Mouse (Mus musculus) macrophage (primary cell): Measurements from ENCODE around the gene Gm44805. TPM values are rescaled to one million over a fixed set of nuclear protein-coding genes. Genes with fewer than 3 reads are reported as not detected.
A peak's percentile ranks its signal among the peaks of the same experiment; 100 is the strongest.

Experiments
- H3K27ac ChIP-seq: fragments of 350-480 bp; formaldehyde crosslinking; 2 replicates; pipeline ENCODE4 v1.9.0; 2021
- H3K36me3 ChIP-seq: fragments of 350-480 bp; formaldehyde crosslinking; 2 replicates; pipeline ENCODE4 v1.9.0; 2021; ENCODE audit errors: inconsistent target
- H3K4me3 ChIP-seq: fragments of 350-480 bp; formaldehyde crosslinking; 2 replicates; pipeline ENCODE4 v1.9.0; 2021; ENCODE audit errors: inconsistent target
- H3K79me2 ChIP-seq: fragments of 350-480 bp; formaldehyde crosslinking; 2 replicates; pipeline ENCODE4 v1.9.0; 2021; ENCODE audit errors: inconsistent target
- WGBS: methylation state at CpG from one replicate; pipeline ENCODE4 v1.1.7; 2026; ENCODE audit warnings: inconsistent platforms; ENCODE audit not compliant: missing documents; 5-methylcytosine and 5-hydroxymethylcytosine counted together
- polyA plus RNA-seq: library from polyadenylated mRNA; stranded (reverse); fragments of 250-400 nt; gene quantifications from 3 replicates; pipeline ENCODE4 v1.2.4, GENCODE M21; 2018; ENCODE audit warnings: inconsistent platforms

Gm44805 gene
- polyA plus RNA-seq, 1 experiment from 2014 or later, result not detected

GRCm38 (mm10) chr7:19635074-19635827 is 46.0 kb downstream of the Gm44805 start:
- Histone ChIP-seq H3K36me3 (peaks cover 68% of the 10 kb centered on the region), H3K79me2 (no peaks in the 10 kb centered on the region), H3K4me3 (no peak overlapping the region), H3K27ac (no peak overlapping the region)
- 91% methylated on average over 11 of the region's 11 CpGs for WGBS

DNA sequence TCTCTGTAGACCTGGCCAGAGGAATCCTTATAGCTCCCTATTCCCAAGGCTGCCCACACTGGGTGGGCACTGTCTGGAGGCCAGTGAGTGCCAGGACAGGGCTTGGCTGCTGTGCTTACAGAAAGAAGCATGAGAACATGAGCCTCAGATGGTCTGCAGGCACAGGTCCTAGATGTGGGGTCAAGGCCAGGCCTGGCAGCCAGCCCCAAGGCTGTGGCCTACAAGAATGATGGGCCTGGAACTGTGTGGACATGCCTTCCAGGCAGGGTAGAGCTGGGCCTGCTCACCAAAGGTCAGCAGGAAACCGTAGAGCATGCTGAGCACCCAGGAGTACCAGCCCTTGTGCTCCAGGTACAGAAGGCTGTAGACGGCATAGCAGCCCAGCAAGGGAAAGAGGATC is 46.6 kb downstream of the Gm44805 start:
- Histone ChIP-seq H3K79me2 (no peaks in the 10 kb centered on the region), H3K27ac (no peak overlapping the region), H3K36me3 (peaks cover 61% of the 10 kb centered on the region), H3K4me3 (no peak overlapping the region)
- WGBS, result 86% methylated on average over 2 of the region's 2 CpGs

GRCm38 (mm10) chr7:19633855-19634254 is 47.4 kb downstream of the Gm44805 start:
- Histone ChIP-seq H3K79me2 (no peaks in the 10 kb centered on the region), H3K36me3 (peaks cover 54% of the 10 kb centered on the region), H3K27ac (no peak overlapping the region), H3K4me3 (no peak overlapping the region)
- 93% methylated on average over 14 of the region's 15 CpGs for WGBS

DNA sequence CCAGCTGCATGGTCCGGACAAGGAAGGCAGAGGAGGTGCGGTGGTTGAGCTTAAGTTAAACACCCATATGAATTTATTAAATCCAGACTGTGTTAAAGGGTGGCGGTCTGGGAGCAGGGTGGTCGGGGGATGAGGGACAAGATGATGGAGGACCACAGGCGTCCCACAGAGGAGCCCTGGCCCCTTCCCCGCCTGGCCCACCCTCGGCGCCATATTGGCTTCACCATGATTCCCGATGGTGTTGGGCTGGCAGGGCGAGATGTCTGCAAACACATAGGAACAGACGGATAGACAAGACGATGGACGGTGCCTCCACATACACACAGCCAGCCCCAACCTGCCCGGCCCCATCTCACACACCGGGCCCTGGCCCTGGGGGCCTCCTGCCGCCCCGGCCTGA is 48.0 kb downstream of the Gm44805 start:
- no peak overlapping the region for H3K27ac ChIP-seq
- H3K36me3 ChIP-seq, result peaks cover 47% of the 10 kb centered on the region
- 96% methylated on average over 16 of the region's 17 CpGs for WGBS
- H3K4me3 ChIP-seq, result no peak overlapping the region
- H3K79me2 ChIP-seq, result no peaks in the 10 kb centered on the region; the same call in 1 of the 2 replicates

- Histone ChIP-seq H3K36me3 (peaks cover 42% of the 10 kb centered on the region), H3K79me2 (peaks cover 2% of the 10 kb centered on the region; the same call in 1 of the 2 replicates), H3K27ac (no peak overlapping the region), H3K4me3 (no peak overlapping the region)
Observed at GRCm38 (mm10) chr7:19632720-19633119, 48.5 kb downstream of the Gm44805 start.

GRCm38 (mm10) chr7:19632275-19632674 is 48.9 kb downstream of the Gm44805 start:
- Histone ChIP-seq H3K36me3 (peaks cover 38% of the 10 kb centered on the region), H3K4me3 (no peak overlapping the region), H3K79me2 (peaks cover 4% of the 10 kb centered on the region; the same call in 1 of the 2 replicates), H3K27ac (no peak overlapping the region)

GRCm38 (mm10) chr7:19629361-19629734 is 51.9 kb downstream of the Gm44805 start, which contains the start of gene Relb:
Gene Relb, minus strand, starts transcription at chr7:19629438.
- H3K4me3 ChIP-seq, result peak within 1 kb of the TSS; percentile 42
- 1% methylated on average over 24 of the region's 41 CpGs for WGBS
- peaks cover 4% of the 10 kb centered on the region; the same call in 1 of the 2 replicates for H3K79me2 ChIP-seq
- H3K27ac ChIP-seq, result peak within 1 kb of the TSS; percentile 52
- peaks cover 14% of the 10 kb centered on the region for H3K36me3 ChIP-seq

DNA sequence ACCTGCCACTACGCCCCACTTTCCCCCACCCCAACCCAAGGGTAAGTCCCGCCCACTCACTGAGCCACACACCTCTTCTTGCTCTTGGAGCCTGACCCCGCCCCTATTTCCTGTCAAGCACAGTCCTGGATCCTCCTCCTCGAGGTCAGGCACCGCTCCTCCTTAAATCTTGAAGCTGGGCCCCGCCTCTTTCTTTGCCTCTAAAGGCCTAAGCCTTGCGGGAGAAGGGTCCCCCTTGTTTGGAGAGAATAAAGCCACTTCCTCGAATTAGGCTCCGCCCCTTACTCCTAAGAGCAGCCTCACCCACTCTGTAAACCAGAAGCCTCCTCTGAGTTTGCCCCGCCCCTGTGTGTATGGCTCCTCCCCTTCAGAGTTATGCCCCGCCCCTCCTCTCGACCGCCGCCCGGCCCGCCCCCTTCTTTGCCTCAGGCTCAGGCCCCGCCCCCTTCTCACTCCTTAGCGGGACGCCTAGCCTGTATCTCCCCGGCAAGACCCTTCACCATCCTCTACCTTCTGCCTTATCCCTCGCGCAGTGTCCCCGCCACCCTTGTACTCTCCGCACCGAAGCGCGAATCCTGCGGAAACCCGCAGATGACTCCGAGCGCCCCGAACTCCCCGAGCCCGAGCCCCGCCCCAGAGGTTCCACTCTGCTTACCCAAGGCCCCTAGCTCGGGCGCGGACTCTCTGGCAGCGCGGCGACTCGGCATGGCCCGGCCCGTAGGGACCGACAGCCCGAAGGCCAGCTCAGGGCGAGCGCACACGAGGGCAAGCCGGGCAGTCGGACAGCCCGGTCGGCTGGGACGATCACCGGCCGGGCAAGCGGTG is 52.5 kb downstream of the Gm44805 start:
- peak overlapping the region; percentile 52 for H3K27ac ChIP-seq
- H3K36me3 ChIP-seq, result peaks cover 14% of the 10 kb centered on the region; the same call in 1 of the 2 replicates
- H3K79me2 ChIP-seq, result peaks cover 4% of the 10 kb centered on the region; the same call in 1 of the 2 replicates
- H3K4me3 ChIP-seq, result peak overlapping the region; percentile 42
- 2% methylated on average over 47 of the region's 57 CpGs for WGBS

- 8% methylated on average over 17 of the region's 17 CpGs for WGBS
- H3K36me3 ChIP-seq, result peaks cover 17% of the 10 kb centered on the region; the same call in 1 of the 2 replicates
- peak overlapping the region; percentile 42 for H3K4me3 ChIP-seq
- peaks cover 4% of the 10 kb centered on the region; the same call in 1 of the 2 replicates for H3K79me2 ChIP-seq
- peak overlapping the region; percentile 52 for H3K27ac ChIP-seq
Observed at GRCm38 (mm10) chr7:19628192-19628535, 53.1 kb downstream of the Gm44805 start.

- 79% methylated on average over 3 of the region's 3 CpGs for whole genome bisulfite sequencing
Observed at GRCm38 (mm10) chr7:19627721-19628120, 53.5 kb downstream of the Gm44805 start.

DNA sequence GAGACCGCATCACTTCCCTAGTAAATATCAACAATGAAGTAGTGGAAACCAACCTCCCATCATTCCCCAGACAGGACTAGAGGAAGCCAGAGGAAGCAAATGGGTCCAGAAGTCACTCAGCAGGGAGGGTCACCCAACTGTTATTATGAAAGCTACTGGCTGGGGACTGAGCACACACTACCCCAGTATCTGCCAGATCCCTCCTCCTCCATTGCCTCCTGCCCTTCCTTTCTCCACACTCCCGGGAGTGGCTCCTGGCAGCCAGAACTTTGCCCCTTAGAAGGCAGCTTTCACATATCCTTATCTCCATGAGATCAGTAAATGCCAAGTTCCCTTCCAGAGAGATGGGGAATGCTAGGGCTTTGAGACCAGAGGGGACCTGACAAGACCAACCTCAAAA is 57.8 kb downstream of the Gm44805 start:
- Histone ChIP-seq H3K36me3 (peaks cover 36% of the 10 kb centered on the region), H3K4me3 (no peak overlapping the region), H3K27ac (no peak overlapping the region), H3K79me2 (peaks cover 4% of the 10 kb centered on the region; the same call in 1 of the 2 replicates)
- WGBS, result 77% methylated on average over 2 of the region's 2 CpGs

More at GRCm38 (mm10) chr7:19627721-19628120, 53.5 kb downstream of the Gm44805 start:
- Histone ChIP-seq H3K36me3 (peaks cover 21% of the 10 kb centered on the region), H3K79me2 (peaks cover 4% of the 10 kb centered on the region; the same call in 1 of the 2 replicates), H3K4me3 (peak overlapping the region; percentile 42), H3K27ac (peak overlapping the region; percentile 52)

GRCm38 (mm10) chr7:19622241-19622640 is 59.0 kb downstream of the Gm44805 start:
- H3K27ac ChIP-seq, result no peak overlapping the region
- 88% methylated on average over 6 of the region's 6 CpGs for WGBS
- H3K36me3 ChIP-seq, result peaks cover 46% of the 10 kb centered on the region
- H3K79me2 ChIP-seq, result no peaks in the 10 kb centered on the region
- no peak overlapping the region for H3K4me3 ChIP-seq
